Mouse (Mus musculus): Measurements from ENCODE around the gene Patz1.
A peak's percentile ranks its signal among the peaks of the same experiment; 100 is the strongest.

Patz1 gene

GRCm38 (mm10) chr11:3288521-3289301 lies at the start of gene Patz1:
Gene Patz1, plus strand, starts transcription at chr11:3288874.
- DNase-seq (ENCODE audit: low spot score) = no peak

GRCm38 (mm10) chr11:3242395-3242794 lies 46.3 kb upstream of the Patz1 start:
- DNase-seq (ENCODE audit: low spot score) = no peak

DNA sequence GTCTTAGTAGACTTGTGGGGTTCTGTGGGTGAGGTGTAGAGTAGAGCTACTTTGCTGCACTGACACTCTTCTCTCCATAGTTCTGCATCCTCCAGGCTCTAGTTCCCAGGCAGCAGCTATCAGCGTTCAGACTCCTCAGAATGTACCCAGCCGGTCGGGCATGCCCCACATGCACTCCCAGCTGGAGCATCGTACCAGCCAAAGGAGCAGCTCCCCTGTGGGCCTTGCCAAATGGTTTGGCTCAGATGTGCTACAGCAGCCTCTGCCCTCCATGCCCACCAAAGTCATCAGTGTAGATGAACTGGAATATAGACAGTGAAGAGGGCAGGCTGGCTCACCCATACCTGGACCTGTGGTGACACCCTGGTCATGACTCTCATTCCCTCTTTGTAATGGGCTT lies 44.9 kb upstream of the Patz1 start:
- no peak for DNase-seq (ENCODE audit: low spot score)

DNA sequence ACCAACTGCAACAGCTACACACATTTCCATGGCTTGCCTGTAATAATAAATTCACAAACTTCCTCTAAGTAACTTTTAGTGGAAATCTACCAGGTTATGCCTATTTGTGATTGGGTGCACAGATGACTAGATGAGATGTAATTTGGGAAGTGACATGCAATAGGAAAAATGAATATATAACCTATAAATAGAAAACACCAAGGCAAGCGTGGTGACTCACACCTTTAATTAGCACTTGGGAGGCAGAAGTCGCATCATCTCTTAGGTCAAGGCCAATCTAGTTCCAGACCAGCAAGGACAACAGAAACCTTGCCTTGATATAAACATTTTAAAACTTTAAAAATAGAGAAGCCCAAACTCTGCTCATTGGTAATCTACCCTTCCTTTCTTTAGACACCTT lies 41.3 kb upstream of the Patz1 start:
- DNase-seq (ENCODE audit: low spot score) = no peak

DNA sequence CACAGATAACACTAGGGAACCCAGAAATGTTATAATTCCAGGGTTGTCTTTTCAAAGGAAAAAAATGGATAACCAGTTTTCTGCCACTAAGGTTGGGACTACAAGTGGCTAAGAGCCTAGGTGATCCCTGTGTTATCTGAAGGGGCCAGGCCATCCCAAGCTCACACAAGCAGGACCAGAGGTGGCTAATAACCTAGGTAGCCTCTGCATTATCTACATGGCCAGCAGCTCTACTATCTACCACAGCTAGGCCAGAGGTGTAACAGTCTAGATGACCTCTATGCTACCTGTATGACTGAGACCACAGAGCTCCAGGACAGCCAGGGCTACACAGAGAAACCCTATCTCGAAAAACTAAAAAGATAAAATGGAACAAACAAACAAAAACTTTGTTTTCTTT lies 29.1 kb upstream of the Patz1 start:
- DNase-seq (ENCODE audit: low spot score) = no peak

DNA sequence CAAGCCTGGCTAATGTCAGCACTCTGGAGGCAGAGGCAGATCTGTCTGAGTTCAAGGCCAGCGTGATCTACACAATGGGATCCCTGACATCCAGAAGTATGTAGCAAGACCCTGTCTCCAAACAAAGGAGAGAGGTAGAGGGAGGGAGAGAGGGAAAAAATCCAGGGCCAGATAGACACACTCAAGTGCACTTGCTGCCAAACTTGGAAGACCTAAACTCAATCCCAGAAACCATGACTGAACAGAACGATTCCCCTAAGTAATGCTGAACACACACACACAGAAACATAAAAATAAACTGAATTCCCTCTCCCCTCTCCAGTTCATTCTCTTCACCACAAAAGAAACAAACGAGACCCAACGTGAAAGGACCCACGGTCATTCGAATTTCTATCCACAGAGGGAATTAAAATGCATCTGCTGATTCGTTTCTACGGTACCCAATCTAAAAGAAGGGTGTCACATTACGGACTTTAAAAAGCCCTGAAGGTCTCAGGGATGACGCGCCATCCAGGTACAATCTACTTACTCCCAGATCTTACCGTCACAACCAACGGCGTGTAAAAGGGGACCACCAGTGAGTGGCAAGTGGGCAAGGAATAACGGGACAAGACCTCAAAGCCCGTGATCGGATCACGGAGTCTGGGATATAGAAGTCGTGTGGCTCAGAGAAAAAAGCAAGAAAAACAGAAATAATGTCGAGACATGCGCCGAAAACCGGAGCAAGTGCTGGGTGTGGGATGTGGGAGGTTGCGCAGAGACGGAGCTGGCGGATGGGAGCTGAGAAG lies 23.2 kb upstream of the Patz1 start:
- no peak for DNase-seq (ENCODE audit: low spot score)

GRCm38 (mm10) chr11:3266079-3266685 lies 22.5 kb upstream of the Patz1 start, which contains the start of gene Drg1:
Gene Drg1, minus strand, starts transcription at chr11:3266415.
- peak; percentile 76 for DNase-seq (ENCODE audit: low spot score)

- DNase-seq (ENCODE audit: low spot score) = no peak
These were observed 21.5 kb upstream of the Patz1 start for GRCm38 (mm10) chr11:3267133-3267532.

DNA sequence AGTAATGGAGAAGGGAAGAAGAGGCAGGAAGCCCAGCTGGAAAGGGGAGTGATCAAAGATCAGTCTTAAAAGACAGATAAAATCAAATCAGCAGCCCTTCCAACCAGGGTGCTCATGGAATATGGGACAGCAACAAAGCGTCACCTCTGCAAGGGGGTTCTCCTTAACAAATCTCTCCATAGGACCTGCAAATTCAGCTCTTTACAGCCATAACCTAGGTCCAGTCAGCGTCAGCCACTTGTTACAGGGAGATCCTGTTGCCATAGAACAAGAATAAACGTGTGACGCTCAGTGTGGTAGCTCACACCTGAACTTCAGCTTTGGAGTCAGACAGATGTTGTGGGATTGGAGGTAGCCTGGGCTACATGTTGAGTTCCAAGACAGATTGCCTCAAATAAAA lies 19.4 kb upstream of the Patz1 start:
- no peak for DNase-seq (ENCODE audit: low spot score)

- DNase-seq (ENCODE audit: low spot score) = no peak
These were observed 10.3 kb upstream of the Patz1 start for GRCm38 (mm10) chr11:3278351-3278750.

GRCm38 (mm10) chr11:3279729-3280128 lies 8.9 kb upstream of the Patz1 start:
- no peak for DNase-seq (ENCODE audit: low spot score)

GRCm38 (mm10) chr11:3282887-3283286 lies 5.8 kb upstream of the Patz1 start:
- DNase-seq (ENCODE audit: low spot score) = no peak

GRCm38 (mm10) chr11:3283645-3284044 lies 5.0 kb upstream of the Patz1 start:
- no peak for DNase-seq (ENCODE audit: low spot score)

GRCm38 (mm10) chr11:3285940-3286339 lies 2.7 kb upstream of the Patz1 start:
- no peak for DNase-seq (ENCODE audit: low spot score)

DNA sequence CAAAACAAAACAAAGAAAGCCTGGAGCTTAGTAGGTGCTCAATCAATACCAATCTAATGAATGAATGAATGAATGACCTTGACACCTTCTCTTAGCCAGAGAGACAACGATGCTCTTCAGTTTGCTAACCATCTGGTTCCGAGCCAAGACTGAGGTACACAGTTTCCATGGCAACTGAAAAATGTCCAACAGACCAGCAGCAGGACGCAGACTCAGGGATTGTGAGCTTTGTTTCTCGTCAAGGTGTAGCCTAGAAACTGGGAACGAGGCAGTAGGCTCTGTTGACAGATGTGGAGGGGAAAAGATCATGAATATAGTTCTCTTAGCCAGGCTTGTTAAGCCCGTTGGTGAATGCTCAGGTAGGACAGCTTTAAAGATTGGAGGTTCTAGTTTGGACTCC lies 1.5 kb upstream of the Patz1 start:
- no peak for DNase-seq (ENCODE audit: low spot score)

DNA sequence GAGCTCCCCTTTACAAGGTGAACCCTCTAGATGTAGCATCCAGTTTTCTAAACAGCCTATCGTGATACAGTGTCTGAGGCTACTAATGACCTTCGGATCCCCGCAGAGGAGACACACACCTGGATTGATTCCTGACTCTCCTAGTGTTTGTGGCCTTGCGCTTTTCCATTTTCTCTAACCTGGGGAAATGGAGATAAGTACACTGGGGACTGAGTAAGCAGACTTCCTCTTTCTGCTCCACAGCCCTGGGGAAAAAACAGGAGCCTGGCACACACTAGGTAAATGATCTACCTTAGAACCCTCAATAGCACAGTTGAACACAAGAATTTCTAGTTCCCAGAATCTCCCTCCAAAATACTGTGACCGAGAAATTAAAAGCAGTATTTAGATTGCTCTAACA lies 753 bp upstream of the Patz1 start:
- no peak for DNase-seq (ENCODE audit: low spot score)

DNA sequence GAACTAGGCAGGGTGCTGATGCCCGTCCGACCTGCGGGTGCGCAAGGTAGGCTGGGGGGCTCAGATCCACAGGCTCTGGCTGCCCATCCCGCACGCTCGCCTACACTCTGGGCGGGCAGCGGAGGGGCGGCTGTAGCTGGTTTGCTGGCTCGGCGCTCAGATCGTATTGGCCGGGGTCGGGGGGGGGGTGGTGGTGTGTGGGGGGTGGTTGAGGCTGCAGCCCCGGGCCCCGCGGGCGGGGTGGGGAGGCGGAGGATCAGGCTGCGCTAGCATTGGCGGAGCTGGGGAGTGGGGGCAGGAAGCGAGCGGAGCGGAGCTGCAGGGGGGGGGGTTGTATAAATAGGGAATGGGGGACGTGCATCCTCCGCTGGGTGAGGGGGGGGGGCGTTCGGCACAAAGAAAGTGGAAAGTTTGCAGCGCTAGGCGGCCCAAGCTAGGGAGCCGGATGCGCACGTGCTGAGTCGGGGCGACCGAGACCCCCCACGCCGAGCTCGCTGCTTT lies 678 bp downstream of the Patz1 start:
- no peak for DNase-seq (ENCODE audit: low spot score)

DNA sequence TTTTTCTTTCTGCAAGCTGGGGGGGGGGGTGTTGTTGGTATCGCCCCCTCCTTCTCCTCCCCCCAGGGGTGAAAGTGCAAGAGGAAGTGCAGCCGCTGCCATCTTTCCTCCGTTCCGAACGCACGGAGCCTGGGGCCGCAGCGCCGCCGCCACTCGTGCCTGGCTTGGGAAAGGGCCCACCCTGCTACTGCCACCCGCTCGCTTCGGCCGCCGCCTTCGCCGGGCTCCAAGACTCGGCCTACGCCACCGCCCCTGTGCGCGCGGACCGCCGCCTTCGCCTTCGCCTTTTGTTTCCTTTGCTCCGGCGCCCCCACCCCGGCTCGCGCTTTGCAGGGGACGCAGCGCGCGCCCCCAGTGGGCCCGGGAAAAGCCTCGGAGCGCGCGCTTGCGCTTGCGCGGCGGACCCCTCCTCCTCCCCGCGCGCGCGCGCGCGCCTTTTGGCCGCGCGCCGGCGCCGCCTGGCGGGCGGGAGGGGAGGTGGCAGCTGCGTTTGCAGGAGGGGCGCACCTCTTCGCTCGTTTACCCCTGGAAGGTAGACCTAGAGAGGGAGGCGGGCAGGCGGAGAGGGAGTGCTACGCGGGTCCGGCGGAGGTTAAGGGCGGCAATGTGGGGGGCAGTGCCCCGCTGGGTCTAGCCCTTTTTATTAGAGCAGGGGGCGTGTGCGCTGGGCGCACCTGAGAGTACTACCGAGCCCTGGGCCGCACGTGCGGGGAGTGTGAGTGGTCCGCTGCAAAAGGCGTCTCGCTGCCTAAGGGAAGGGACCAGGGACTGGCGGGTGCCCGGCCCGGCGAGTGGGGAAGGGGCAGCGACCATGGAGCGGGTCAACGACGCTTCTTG lies 1.3 kb downstream of the Patz1 start:
- DNase-seq (ENCODE audit: low spot score) = no peak

- no peak for DNase-seq (ENCODE audit: low spot score)
These were observed 2.1 kb downstream of the Patz1 start for GRCm38 (mm10) chr11:3290640-3291310.

DNA sequence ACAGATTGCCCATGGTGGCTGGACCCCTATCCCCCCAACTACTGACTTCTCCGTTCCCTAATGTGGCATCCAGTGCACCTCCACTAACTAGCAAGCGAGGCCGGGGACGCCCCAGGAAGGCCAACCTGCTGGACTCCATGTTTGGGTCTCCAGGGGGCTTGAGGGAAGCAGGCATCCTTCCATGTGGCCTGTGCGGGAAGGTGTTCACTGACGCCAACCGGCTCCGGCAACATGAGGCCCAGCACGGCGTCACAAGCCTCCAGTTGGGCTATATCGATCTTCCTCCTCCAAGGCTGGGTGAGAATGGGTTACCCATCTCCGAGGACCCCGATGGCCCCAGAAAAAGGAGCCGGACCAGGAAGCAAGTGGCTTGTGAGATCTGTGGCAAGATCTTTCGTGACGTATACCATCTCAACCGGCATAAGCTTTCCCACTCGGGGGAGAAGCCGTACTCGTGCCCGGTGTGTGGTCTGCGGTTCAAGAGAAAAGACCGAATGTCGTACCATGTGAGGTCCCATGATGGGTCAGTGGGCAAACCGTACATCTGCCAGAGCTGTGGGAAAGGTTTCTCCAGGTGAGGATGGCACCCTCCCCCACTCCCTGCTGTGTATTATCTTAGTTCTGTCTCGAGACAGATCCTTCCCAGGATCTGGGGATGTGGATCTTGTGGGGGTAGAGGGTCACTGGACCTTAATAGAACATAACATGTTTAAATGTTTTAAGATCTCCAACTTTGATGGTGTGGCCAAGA lies 2.8 kb downstream of the Patz1 start:
- no peak for DNase-seq (ENCODE audit: low spot score)

DNA sequence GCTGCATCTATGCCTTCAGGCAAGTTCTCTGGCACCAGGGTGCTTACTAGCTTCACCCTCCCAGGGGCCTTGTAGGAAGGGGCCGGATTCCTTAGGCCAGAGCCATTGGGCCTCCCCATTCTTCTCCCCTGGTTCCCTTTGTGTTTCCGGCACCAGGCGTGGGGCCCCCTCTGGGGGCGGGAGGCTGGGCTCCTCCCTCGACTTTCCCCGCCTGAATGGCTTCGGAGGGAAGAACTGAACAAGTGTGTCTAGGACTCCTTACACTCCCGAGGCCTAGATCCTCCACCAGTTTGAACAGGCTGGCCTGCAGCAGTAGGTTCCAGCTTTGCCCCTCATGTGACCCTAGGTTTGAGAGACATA lies 3.4 kb downstream of the Patz1 start:
- no peak for DNase-seq (ENCODE audit: low spot score)
